Mouse (Mus musculus) left cerebral cortex, postnatal 10 days (tissue): Measurements from ENCODE around the gene C7. TPM values are rescaled to one million over a fixed set of nuclear protein-coding genes. Genes with fewer than 3 reads are reported as not detected.

ENCODE experiments used
- DNase-seq, 2 experiments: peaks; one replicate each; pipeline ENCODE4 v3.0.0; 2021 to 2022; ENCODE audit warnings: low spot score in 2 of 2, mixed read lengths in 1 of 2; ENCODE audit errors: extremely low spot score in 1 of 2
- intact Hi-C: fragments of 180-260 bp; cut with DNase I; formaldehyde crosslinking; loops from one replicate; pipeline ENCODE4 v1.15.1; 2025
- total RNA-seq, 2 experiments: library from RNA; stranded (reverse); gene quantifications; 2 replicates each; pipeline ENCODE4 v1.2.3; 2021

The C7 gene
- total RNA-seq, 2 experiments from 2014 or later: 0.47 to 0.81 TPM

- DNase-seq: no peak
- intact Hi-C loops: no loop called here
These were observed 53.9 kb downstream of the C7 start for GRCm38 (mm10) chr15:5009644-5010107.

GRCm38 (mm10) chr15:5003503-5004196, 59.9 kb downstream of the C7 start:
- no peak for DNase-seq
- intact Hi-C loops: no loop called here

- no peak for DNase-seq
- intact Hi-C loops: no loop called here
These were observed 60.6 kb downstream of the C7 start for GRCm38 (mm10) chr15:5002903-5003302.

GRCm38 (mm10) chr15:4973355-4973754, 90.2 kb downstream of the C7 start:
- DNase-seq: no peak
- intact Hi-C loops: no loop called here

Other genes starting within 250 kb of the C7 start
- not detected for gene Mroh2b, start 165.0 kb downstream of the C7 start, total RNA-seq
- gene Card6, start 44.8 kb upstream of the C7 start, total RNA-seq: under 1 TPM; 0.73 to 0.88 TPM
- gene Rpl37, start 52.9 kb upstream of the C7 start, total RNA-seq: 100 to 1,000 TPM; 247 to 251 TPM
- gene Prkaa1, start 80.1 kb upstream of the C7 start, total RNA-seq: 10 to 100 TPM; 15.7 to 18.2 TPM
- 10 to 100 TPM; 47.3 to 47.8 TPM for gene Ttc33, start 121.8 kb upstream of the C7 start, total RNA-seq
- gene Ptger4, start 180.4 kb upstream of the C7 start, total RNA-seq: 1 to 10 TPM; 2.4 to 2.9 TPM